24 mouse cellular contexts compared by ENCODE assay signal in the genomic region with DNA sequence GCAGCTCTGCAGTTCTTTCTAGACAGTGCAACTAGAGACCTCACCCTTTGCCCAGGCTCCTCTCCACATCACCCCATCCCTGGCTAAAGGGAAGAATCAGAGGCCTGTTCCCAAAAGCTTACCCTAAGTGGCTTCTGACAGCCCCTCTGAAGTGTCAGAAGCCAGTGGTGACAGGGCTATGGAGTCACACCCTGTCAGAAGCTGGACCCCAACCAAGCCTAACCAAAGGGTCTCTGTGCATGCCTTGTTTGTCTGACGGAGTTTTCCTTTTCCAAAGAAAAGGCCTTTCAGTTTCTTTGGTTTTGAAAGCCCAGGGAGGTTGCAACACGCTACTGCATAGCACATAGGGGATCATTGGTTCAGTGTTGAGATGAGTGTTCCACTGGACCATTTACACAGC.
"Had no signal": no experiment of that assay in that cellular context is flagged by ENCODE, and none has a peak within 500 bp of the region (broad histone marks: within the 10 kb centered on the region; RNA-seq: fewer than 3 reads in every experiment).

No protein-coding gene starts in this region.

- H3K9ac ChIP-seq: heart, embryonic 13.5 days; hindbrain, embryonic 13.5 days; hindbrain, embryonic 15.5 days; intestine, embryonic 15.5 days; liver, embryonic 13.5 days had no signal

- H3K4me1 ChIP-seq: hindbrain, embryonic 15.5 days; intestine, embryonic 15.5 days; liver, embryonic 13.5 days had no signal

- H3K4me3 ChIP-seq: gastrocnemius, adult 2 months; heart, embryonic 10.5 days; heart, embryonic 13.5 days; hindbrain, embryonic 10.5 days; hindbrain, embryonic 13.5 days; hindbrain, embryonic 15.5 days; intestine, embryonic 15.5 days; layer of hippocampus, adult 2 months; left cerebral cortex, adult 2 months; liver, embryonic 13.5 days had no signal

- H3K27ac ChIP-seq: gastrocnemius, adult 2 months; heart, embryonic 10.5 days; heart, embryonic 13.5 days; hindbrain, embryonic 10.5 days; hindbrain, embryonic 13.5 days; hindbrain, embryonic 15.5 days; intestine, embryonic 15.5 days; left cerebral cortex, adult 2 months; liver, embryonic 13.5 days had no signal

- H3K4me2 ChIP-seq: heart, embryonic 13.5 days; hindbrain, embryonic 13.5 days; hindbrain, embryonic 15.5 days; intestine, embryonic 15.5 days; liver, embryonic 11.5 days; liver, embryonic 13.5 days had no signal

- H3K36me3 ChIP-seq: heart, embryonic 10.5 days; heart, embryonic 13.5 days; hindbrain, embryonic 10.5 days; hindbrain, embryonic 13.5 days; hindbrain, embryonic 15.5 days; intestine, embryonic 15.5 days; liver, embryonic 13.5 days had no signal

- H3K9me3 ChIP-seq: heart, embryonic 10.5 days; heart, embryonic 13.5 days; hindbrain, embryonic 10.5 days; hindbrain, embryonic 13.5 days; hindbrain, embryonic 15.5 days; intestine, embryonic 15.5 days; liver, embryonic 13.5 days had no signal

- H3K27me3 ChIP-seq: heart, embryonic 13.5 days; hindbrain, embryonic 13.5 days; hindbrain, embryonic 15.5 days; intestine, embryonic 15.5 days; liver, embryonic 13.5 days had no signal

- DNase-seq: gastrocnemius, adult 2 months; gastrocnemius, postnatal 10 days; gastrocnemius, postnatal 25 days; heart, adult 18-20 months; heart, postnatal 10 days; heart, postnatal 4 days; kidney, adult 18-20 months; kidney, adult 8-10 months; kidney, postnatal 10 days; kidney, postnatal 25 days; kidney, postnatal 4 days; liver; liver, embryonic 13.5 days had no signal

- ATAC-seq: inflammation-experienced regulatory T-cells, adult 6 months; intestine, embryonic 15.5 days; intestine, postnatal 0 days had no signal
